Mouse (Mus musculus): Measurements from ENCODE around the gene Gm20518.

GRCm38 (mm10) chr16:17802456-17802838 is 89.0 kb downstream of the Gm20518 start:
- TF ChIP-seq POLR2A (IDR thresholded peaks at IDR 0.05; ENCODE audit: control insufficient read depth in 1 of 2, insufficient read depth in 1 of 2, low read depth in 1 of 2, low read length in 2 of 2, poor library complexity in 1 of 2), result no peak
- no peak for TF ChIP-seq UBTF (IDR thresholded peaks at IDR 0.05; ENCODE audit: borderline replicate concordance, insufficient read depth, low read depth, low read length)
- no peak for TF ChIP-seq E2F4 (IDR thresholded peaks at IDR 0.05; ENCODE audit: borderline replicate concordance, low read depth, low read length)
- no peak for TF ChIP-seq CTCF (IDR thresholded peaks at IDR 0.05 in 2 of 3, conservative IDR thresholded peaks at IDR 0.05 in 1 of 3; ENCODE audit: control insufficient read depth in 1 of 3, insufficient read depth in 1 of 3, low read depth in 2 of 3, low read length in 3 of 3, poor library complexity in 1 of 3, severe bottlenecking in 1 of 3)
- TF ChIP-seq CHD2 (IDR thresholded peaks at IDR 0.05; ENCODE audit: low read length), result no peak
- no peak for TF ChIP-seq ZC3H11A (IDR thresholded peaks at IDR 0.05; ENCODE audit: low read depth, low read length)
- TF ChIP-seq TBP (IDR thresholded peaks at IDR 0.05; ENCODE audit: low read depth, low read length), result no peak
- no peak for TF ChIP-seq EP300 (IDR thresholded peaks at IDR 0.05; ENCODE audit: low read depth in 1 of 2, low read length in 2 of 2)
- no peak for TF ChIP-seq TAL1 (IDR thresholded peaks at IDR 0.05; ENCODE audit: low read length)

Data from MEL (cell line).